Mouse (Mus musculus) liver, embryonic 14.5 days (tissue): Measurements from ENCODE around the gene Exoc3l. TPM values are rescaled to one million over a fixed set of nuclear protein-coding genes. Genes with fewer than 3 reads are reported as not detected.
A peak's percentile ranks its signal among the peaks of the same experiment; 100 is the strongest.

Experiments
- ATAC-seq: fragments of 200-750 bp; cut with Nextera tagmentation; 2 replicates; pipeline ENCODE4 v1.8.0; 2017; ENCODE audit warnings: moderate number of reproducible peaks, mild to moderate bottlenecking, moderate library complexity; ENCODE audit not compliant: insufficient read depth
- DNase-seq, 3 experiments: peaks; one replicate each; pipeline ENCODE4 v3.0.0-alpha.2; 2012 to 2013; ENCODE audit warnings: low read depth in 3 of 3, low spot score in 3 of 3
- H3K27ac ChIP-seq: fragments of 300-500 bp; sonication (generic); 2 replicates; pipeline ENCODE4 v1.5.1; 2014; ENCODE audit warnings: moderate library complexity, mild to moderate bottlenecking, control low read depth, inconsistent platforms
- H3K27me3 ChIP-seq: fragments of 300-500 bp; sonication (generic); 2 replicates; pipeline ENCODE4 v1.6.1; 2014; ENCODE audit warnings: mild to moderate bottlenecking, low read length, moderate library complexity; ENCODE audit not compliant: control insufficient read depth, insufficient read depth
- H3K36me3 ChIP-seq: fragments of 300-500 bp; sonication (generic); replicated peaks from 2 replicates; pipeline ENCODE4 v1.6.1; 2014; ENCODE audit warnings: low read depth; ENCODE audit not compliant: control insufficient read depth, insufficient read depth
- H3K4me1 ChIP-seq, 2 experiments: fragments of 200-500 bp in 1 of 2; fragments of 300-500 bp in 1 of 2; sonication (generic) in 1 of 2; replicated peaks; 2 replicates each; pipeline ENCODE4 v1.6.1; 2012 to 2014; ENCODE audit warnings: antibody characterized with exemption in 1 of 2, inconsistent platforms in 1 of 2, low read length in 1 of 2; ENCODE audit not compliant: control insufficient read depth in 2 of 2, insufficient read depth in 2 of 2
- H3K4me2 ChIP-seq: fragments of 300-500 bp; sonication (generic); 2 replicates; pipeline ENCODE4 v1.6.1; 2014; ENCODE audit warnings: low read depth, mild to moderate bottlenecking, control low read depth, moderate library complexity
- H3K4me3 ChIP-seq, 2 experiments: fragments of 200-500 bp in 1 of 2; fragments of 300-500 bp in 1 of 2; sonication (generic) in 1 of 2; 2 replicates each; pipeline ENCODE4 v1.5.1; 2012 to 2014; ENCODE audit warnings: low read depth in 2 of 2, low read length in 2 of 2, mild to moderate bottlenecking in 2 of 2, control low read depth in 1 of 2, inconsistent platforms in 1 of 2, moderate library complexity in 1 of 2; ENCODE audit not compliant: insufficient read depth in 1 of 2
- H3K9ac ChIP-seq: fragments of 300-500 bp; sonication (generic); replicated peaks from 2 replicates; pipeline ENCODE4 v1.6.1; 2014; ENCODE audit warnings: mild to moderate bottlenecking, control low read depth, moderate library complexity
- H3K9me3 ChIP-seq: fragments of 300-500 bp; sonication (generic); 2 replicates; pipeline ENCODE4 v1.6.1; 2016; ENCODE audit warnings: low read length, mixed read lengths; ENCODE audit not compliant: control insufficient read depth
- CTCF ChIP-seq: IDR thresholded peaks from 2 replicates; pipeline ENCODE4 v1.5.1; 2016; ENCODE audit warnings: antibody characterized with exemption, low read depth, control low read depth
- EP300 ChIP-seq: IDR thresholded peaks from 2 replicates; pipeline ENCODE4 v1.6.1; 2016; ENCODE audit warnings: antibody characterized with exemption, low read depth
- WGBS: fragments of 180-500 bp; shearing (Covaris S2); extraction: QIAGEN DNeasy Blood & Tissue Kit; methylation state at CpG from one replicate; pipeline ENCODE4 v1.1.7; 2014; ENCODE audit not compliant: insufficient replicate concordance; 5-methylcytosine and 5-hydroxymethylcytosine counted together
- polyA plus RNA-seq, 2 experiments: library from polyadenylated mRNA; depleted of rRNA in 1 of 2; stranded (reverse) in 1 of 2; unstranded in 1 of 2; fragments of >200 nt; fragmentation: Nextera tagmentation in 1 of 2; extraction: Ambion mirVana in 1 of 2; gene quantifications; 2 replicates each; pipeline versions ENCODE4 v1.2.1 to v1.2.3; 2012 to 2014

Exoc3l gene
- polyA plus RNA-seq, 2 experiments, result 4.5 to 6.5 TPM

DNA sequence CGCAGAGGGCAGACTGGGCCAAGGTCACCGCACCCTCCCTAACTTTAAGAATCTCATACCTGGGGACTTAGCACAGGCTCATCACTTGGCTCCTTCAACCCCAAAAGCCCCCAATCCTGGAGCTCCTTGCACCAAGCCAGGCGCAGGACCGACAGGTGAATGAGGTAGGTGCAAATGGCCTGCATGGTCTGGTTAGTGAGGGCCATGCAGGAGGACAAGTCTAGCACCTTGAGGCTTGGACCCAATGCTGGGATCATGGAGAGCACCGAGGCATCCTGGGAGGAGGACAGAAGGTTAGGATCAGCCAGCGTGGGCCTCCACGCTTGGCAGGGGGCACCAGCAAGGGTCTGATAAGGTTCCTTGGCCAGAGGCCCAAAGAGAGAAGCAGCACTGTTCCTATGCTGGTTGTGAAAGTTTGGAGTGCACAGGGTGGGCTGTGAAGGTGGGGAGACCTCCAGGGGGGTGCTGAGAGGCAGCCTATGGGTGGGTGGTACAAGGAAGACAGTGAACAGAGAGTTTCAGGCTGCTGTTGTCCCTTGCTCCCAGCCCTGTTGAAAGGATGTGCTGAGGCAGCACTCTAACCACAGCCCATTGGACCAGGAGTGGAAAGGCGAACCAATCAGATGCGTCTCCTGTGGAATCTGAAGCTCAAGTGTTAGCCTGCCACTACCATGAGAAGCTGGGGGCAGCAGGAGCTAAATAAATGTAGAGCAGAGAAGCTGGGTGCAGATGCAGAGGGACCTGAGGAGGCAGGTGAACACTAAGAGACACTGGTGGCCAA lies 17.9 kb upstream of the Exoc3l start:
- peaks cover 78% of the 10 kb centered on the region for H3K36me3 ChIP-seq
- peak overlapping the region; percentile 8; the same call in 1 of the 2 replicates for H3K27ac ChIP-seq

DNA sequence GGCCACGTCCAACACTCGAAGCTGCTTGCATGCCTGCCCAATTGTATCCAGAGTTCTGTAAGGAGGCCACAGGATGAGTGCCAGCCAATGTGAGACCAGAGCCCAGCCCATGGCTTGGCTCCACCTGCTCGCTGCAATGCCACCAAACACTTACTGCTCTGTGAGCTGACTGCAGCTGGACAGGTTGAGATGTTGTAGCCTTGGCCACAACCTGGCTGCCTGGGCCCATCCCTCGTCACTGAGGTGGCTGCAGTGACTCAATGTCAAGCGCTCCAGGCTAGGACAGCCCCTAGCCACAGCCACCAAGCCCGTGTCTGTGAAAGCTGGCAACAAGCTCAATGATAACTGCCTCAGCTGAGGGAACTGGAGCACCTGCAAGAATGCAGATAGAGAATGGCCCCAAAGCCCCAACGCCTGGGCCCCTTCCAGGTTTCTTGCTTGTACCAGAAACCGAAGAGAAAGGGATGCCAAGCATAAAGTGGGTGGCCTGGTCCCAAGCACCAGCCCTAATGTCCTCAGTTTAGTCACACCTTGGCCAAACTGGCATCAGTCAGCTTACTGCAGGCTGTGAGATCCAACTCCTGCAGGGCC lies 17.1 kb upstream of the Exoc3l start:
- Histone ChIP-seq H3K27ac (peak overlapping the region; percentile 51), H3K4me1 (peaks cover 26 to 28% of the 10 kb centered on the region in 2 experiments), H3K36me3 (peaks cover 76% of the 10 kb centered on the region), H3K4me3 (no peak overlapping the region), H3K9ac (peak overlapping the region; percentile 32), H3K4me2 (peak overlapping the region; percentile 51), H3K9me3 (no peaks in the 10 kb centered on the region), H3K27me3 (no peaks in the 10 kb centered on the region)
- DNase-seq, result no peak
- peak; percentile 59 for ATAC-seq
- WGBS, result 42% methylated on average over 8 of the region's 8 CpGs
- TF ChIP-seq CTCF, result no peak
- TF ChIP-seq EP300, result peak; percentile 78

More for the DNA sequence above, 17.9 kb upstream of the Exoc3l start:
- 73% methylated on average over 9 of the region's 9 CpGs for WGBS
- DNase-seq (no peak), ATAC-seq (peak; percentile 40)
- Histone ChIP-seq H3K4me3 (no peak overlapping the region), H3K4me1 (peaks cover 26 to 28% of the 10 kb centered on the region in 2 experiments), H3K4me2 (peak overlapping the region; percentile 51), H3K9ac (peak overlapping the region; percentile 25; the same call in 1 of the 2 replicates), H3K27me3 (no peaks in the 10 kb centered on the region), H3K9me3 (no peaks in the 10 kb centered on the region)
- TF ChIP-seq EP300 (no peak), CTCF (0 out of 2 replicates have a peak, but pooled peaks have one; percentile 2)

DNA sequence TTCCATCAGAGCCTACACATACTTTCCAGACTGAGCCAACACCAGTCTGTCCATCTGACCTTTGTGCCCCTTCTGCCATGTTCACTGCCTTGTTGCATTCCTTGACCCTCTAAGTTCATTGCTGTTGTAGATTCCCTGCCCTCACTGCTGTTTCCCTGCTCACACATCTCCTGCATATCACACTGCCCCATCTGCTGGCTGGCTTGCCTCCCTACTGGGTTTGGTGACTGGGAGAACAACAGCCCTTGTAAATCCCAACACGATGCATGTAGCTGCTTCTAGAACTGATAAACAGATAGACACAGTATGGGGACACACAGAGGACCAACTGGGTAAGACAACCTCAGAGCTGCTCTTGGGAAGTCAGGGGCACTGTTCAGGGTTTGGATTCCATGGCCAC lies 15.8 kb upstream of the Exoc3l start:
- no peaks in the 10 kb centered on the region for H3K9me3 ChIP-seq
- DNase-seq, result peak in 1 of 3 experiments; percentile 61
- peaks cover 26 to 28% of the 10 kb centered on the region in 2 experiments for H3K4me1 ChIP-seq
- H3K27me3 ChIP-seq, result no peaks in the 10 kb centered on the region
- H3K36me3 ChIP-seq, result peaks cover 77% of the 10 kb centered on the region
- no peak overlapping the region for H3K4me3 ChIP-seq
- H3K4me2 ChIP-seq, result no peak overlapping the region
- TF ChIP-seq EP300 (peak; percentile 62; the same call in 1 of the 2 replicates), CTCF (peak; percentile 62)
- H3K27ac ChIP-seq, result peak overlapping the region; percentile 36; the same call in 1 of the 2 replicates
- peak; percentile 56 for ATAC-seq
- 15% methylated on average over 1 of the region's 1 CpGs for WGBS
- H3K9ac ChIP-seq, result no peak overlapping the region

DNA sequence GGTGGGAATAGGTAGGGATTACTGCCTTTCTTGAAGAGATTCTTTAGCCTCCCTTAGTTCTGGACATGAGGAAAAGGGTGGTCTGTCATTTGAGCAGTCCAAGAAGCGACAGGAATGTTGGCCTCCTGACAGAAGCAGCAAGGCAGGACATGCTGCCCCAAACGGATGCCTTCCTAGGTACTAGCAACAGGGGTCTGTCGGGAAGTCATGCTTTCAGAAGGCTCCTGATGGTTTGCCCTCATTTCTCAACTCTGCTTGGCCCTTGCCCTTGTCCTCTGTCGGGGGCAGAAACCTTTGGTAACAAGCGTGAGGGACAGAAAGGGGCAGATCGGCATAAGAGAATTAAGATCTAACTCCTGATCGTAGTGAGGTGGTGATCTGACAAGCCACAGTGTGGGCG lies 14.2 kb upstream of the Exoc3l start:
- Histone ChIP-seq H3K36me3 (peaks cover 71% of the 10 kb centered on the region), H3K9ac (no peak overlapping the region), H3K27me3 (no peaks in the 10 kb centered on the region), H3K4me1 (peaks cover 30 to 35% of the 10 kb centered on the region in 2 experiments), H3K4me3 (no peak overlapping the region), H3K27ac (no peak overlapping the region), H3K9me3 (no peaks in the 10 kb centered on the region), H3K4me2 (no peak overlapping the region)
- ATAC-seq (no peak), DNase-seq (no peak)
- 88% methylated on average over 8 of the region's 8 CpGs for WGBS
- TF ChIP-seq CTCF, result no peak
- no peak for TF ChIP-seq EP300

DNA sequence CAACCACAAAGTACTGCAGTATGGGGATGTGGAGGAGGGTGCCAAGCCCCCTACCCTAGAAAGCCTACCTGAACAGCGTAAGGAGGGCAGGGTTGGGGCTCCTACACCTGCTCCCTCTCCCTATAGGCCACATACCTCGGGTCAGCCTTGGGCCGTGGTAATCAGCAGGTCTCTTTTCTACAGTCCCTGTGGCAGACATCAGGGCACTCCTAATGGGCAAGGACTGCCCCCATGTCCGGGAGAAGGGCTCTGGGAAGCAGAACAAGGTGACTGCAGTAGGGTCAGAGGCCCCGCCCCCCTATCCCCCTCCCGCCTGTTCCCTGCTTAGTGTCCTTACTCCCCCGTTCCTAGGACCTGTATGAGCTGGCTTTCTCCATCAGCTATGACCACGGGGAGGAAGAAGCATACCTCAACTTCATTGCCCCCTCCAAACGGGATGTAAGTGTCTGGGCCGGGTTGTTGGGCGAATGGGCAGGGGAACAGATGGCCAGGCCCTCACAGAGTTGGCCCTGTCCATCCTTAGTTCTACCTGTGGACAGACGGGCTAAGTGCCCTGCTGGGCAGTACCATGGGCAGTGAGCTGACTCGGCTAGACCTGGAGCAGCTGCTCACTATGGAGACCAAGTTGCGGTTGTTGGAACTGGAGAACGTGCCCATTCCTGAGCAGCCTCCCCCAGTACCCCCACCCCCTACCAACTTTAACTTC lies 13.4 kb upstream of the Exoc3l start:
- TF ChIP-seq CTCF (no peak), EP300 (no peak)

More for the DNA sequence above, 13.4 kb upstream of the Exoc3l start:
- no peak for ATAC-seq
- Histone ChIP-seq H3K4me3 (no peak overlapping the region), H3K36me3 (peaks cover 71% of the 10 kb centered on the region), H3K27ac (no peak overlapping the region), H3K9ac (no peak overlapping the region), H3K4me2 (no peak overlapping the region), H3K4me1 (peaks cover 30 to 40% of the 10 kb centered on the region in 2 experiments), H3K9me3 (no peaks in the 10 kb centered on the region), H3K27me3 (no peaks in the 10 kb centered on the region)
- 86% methylated on average over 15 of the region's 15 CpGs for WGBS
- DNase-seq, result no peak
